Mouse (Mus musculus): ENCODE data around the gene C2cd4b. TPM values are rescaled to one million over a fixed set of nuclear protein-coding genes. Genes with fewer than 3 reads are reported as not detected.

Gene C2cd4b
- polyA plus RNA-seq (2012; rRNA removed), result 2.8 and 4.5 TPM in 2 replicates

DNA sequence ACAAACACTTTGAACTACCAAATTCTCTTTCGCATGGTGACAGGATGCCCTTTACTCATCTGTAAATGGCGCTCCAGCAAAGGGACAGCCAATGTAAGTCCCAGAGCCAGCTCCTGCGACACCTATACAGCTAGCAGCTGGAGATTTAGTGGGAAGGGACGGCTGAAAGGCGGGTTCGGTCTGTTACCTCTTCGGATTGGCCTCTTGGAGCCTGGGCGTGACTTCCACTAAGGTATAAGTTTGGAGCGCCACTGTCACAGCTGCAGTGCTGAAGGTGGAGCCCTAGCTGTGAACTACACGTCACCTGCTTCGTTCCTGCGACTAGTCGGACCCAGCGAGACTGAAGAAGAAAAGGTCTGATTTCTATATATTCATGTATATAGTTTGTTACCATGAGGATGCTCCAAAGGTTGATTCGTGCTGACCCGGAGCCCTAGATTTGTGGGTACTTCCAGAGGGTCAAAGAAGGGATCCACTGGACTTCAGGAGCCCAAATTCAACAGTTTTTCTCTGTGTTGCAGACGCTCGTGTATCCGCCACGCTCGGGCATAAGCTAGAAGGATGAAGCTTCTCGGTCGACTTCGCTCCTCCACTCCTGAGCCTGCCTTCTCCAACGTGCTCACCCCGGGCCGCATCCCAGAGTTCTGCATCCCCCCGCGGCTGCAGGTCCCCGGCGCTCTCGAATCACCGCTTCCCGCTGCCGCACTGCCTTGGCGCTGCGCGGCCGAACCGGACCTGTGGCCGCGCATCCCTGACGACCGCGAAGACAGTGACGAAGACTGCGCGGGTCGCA is at the start of gene C2cd4b:
Gene C2cd4b (plus strand): TSS at position 275 of the 793 bp plus-strand sequence.
- H3K4me3 ChIP-seq (ENCODE audit: insufficient read depth, low read length), result peak within 1 kb of the TSS; percentile 34
- no peaks in the 10 kb centered on the region; the same call in 1 of the 2 replicates for H3K4me1 ChIP-seq (ENCODE audit: control insufficient read depth, insufficient read depth, low read length)
- H3K27ac ChIP-seq (ENCODE audit: insufficient read depth, low read length), result peak within 1 kb of the TSS; percentile 96
- TF ChIP-seq POLR2A (IDR thresholded peaks at IDR 0.05; ENCODE audit: extremely low read depth, insufficient read depth, low read length), result peak; percentile 98
- TF ChIP-seq CTCF (IDR thresholded peaks at IDR 0.05; ENCODE audit: extremely low read depth, insufficient read depth, low read length), result no peak

DNA sequence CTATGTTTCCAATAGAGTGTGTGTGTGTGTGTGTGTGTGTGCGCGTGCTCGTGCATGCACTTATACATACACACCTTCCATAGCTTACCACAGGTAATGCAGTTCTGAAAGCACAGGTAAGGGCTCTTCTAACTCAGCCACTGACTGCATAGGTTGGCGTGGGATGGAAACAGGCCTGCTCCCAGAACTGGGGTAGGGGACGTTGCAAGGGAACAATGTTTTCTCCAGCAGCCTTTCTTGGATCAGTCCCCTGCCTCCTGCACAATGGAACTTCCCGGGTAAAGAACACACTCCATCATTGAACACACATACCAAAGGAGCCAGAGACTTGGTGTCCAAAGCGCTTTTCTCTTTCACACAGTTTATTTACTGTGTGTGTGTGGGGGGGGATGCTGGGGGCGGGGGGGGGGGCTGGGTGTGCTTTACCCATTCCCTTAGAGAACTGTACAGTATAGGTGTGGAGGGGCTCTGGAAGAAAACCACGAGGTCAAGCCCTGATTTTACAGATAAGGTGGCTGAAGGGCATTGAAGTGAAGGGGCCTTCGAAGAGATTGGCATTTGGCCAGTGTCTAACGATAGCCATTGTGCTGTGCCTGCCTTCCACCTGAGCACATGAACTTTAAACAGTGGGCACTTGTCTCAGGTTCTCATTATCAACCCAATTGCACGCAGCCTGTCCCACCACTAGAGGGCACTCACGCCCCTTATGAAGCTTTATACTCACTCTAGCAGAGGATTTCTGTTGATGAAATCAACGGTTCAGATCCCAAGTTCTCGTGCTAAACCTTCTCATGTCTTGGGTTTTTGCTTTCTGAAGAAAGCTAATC is 48.0 kb upstream of the C2cd4b start:
- TF ChIP-seq POLR2A (IDR thresholded peaks at IDR 0.05; ENCODE audit: extremely low read depth, insufficient read depth, low read length), result no peak
- TF ChIP-seq CTCF (IDR thresholded peaks at IDR 0.05; ENCODE audit: extremely low read depth, insufficient read depth, low read length), result peak; percentile 95
- no peaks in the 10 kb centered on the region for H3K4me1 ChIP-seq (ENCODE audit: control insufficient read depth, insufficient read depth, low read length)
- H3K27ac ChIP-seq (ENCODE audit: insufficient read depth, low read length), result no peak overlapping the region
- no peak overlapping the region for H3K4me3 ChIP-seq (ENCODE audit: insufficient read depth, low read length)

DNA sequence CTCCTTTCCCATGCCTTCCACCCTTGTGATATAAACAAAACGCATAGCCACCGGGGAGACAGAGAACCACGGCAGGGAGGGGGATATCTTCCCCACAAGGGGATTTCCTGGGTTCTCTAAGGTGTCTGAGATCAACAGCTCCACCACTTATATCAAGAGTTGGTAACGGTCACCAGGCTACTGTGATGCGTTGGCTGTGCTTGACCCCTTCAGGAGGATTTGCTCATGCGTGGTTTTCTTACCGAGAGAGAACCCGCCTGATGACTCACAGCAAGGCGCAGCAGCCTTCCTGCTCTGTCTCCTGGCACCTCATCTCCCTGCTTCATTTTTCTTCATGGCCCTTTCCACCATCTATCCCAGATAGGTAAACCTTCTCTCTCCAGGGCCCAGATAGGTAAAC is 47.1 kb upstream of the C2cd4b start:
- Histone ChIP-seq H3K4me3 (ENCODE audit: insufficient read depth, low read length) (no peak overlapping the region), H3K4me1 (ENCODE audit: control insufficient read depth, insufficient read depth, low read length) (no peaks in the 10 kb centered on the region), H3K27ac (ENCODE audit: insufficient read depth, low read length) (no peak overlapping the region)
- TF ChIP-seq POLR2A (IDR thresholded peaks at IDR 0.05; ENCODE audit: extremely low read depth, insufficient read depth, low read length) (no peak), CTCF (IDR thresholded peaks at IDR 0.05; ENCODE audit: extremely low read depth, insufficient read depth, low read length) (no peak)

DNA sequence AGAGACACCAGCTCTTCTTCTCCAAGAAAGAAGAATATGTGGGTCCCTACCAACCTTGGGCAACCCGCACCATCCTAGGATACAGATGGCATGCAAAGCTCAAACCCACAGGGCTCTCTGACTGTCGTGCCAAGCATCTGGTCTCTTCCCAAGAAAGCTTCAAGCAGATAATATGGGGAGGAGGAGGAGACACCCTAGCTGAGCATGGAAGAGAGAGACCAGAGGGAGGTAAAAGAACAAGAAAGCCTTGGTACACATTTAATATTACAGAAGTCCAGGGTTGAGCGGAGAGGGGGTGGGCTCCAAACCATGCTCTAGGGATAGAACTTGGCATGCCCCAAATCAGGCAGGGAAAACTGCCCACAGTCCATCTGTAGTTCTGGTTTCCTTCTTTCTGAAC is 42.2 kb upstream of the C2cd4b start:
- TF ChIP-seq POLR2A (IDR thresholded peaks at IDR 0.05; ENCODE audit: extremely low read depth, insufficient read depth, low read length) (no peak), CTCF (IDR thresholded peaks at IDR 0.05; ENCODE audit: extremely low read depth, insufficient read depth, low read length) (no peak)
- peaks cover 4% of the 10 kb centered on the region; the same call in 1 of the 2 replicates for H3K4me1 ChIP-seq (ENCODE audit: control insufficient read depth, insufficient read depth, low read length)
- no peak overlapping the region for H3K27ac ChIP-seq (ENCODE audit: insufficient read depth, low read length)
- no peak overlapping the region for H3K4me3 ChIP-seq (ENCODE audit: insufficient read depth, low read length)

DNA sequence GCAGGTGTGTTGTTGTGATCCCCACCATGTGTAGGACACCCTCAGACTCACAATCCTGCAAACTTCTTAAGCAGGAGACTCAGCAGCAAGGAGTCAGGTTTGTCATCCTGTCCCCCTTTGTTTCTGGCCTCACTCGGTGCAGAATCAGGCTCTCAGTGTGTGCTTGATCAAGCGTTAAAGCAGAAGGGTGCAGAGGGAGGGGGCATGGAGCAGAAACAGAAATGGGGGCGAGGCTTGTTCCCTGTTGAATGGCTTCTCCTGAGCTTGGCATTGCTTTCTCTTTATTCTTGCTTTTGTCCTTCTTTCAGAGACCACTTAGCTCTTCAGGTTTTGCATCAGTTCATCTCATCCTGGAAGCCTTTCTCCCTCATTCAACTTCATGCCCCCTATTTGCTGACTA is 40.6 kb upstream of the C2cd4b start:
- Histone ChIP-seq H3K27ac (ENCODE audit: insufficient read depth, low read length) (no peak overlapping the region), H3K4me1 (ENCODE audit: control insufficient read depth, insufficient read depth, low read length) (peaks cover 4% of the 10 kb centered on the region; the same call in 1 of the 2 replicates), H3K4me3 (ENCODE audit: insufficient read depth, low read length) (no peak overlapping the region)
- TF ChIP-seq CTCF (IDR thresholded peaks at IDR 0.05; ENCODE audit: extremely low read depth, insufficient read depth, low read length), result no peak
- no peak for TF ChIP-seq POLR2A (IDR thresholded peaks at IDR 0.05; ENCODE audit: extremely low read depth, insufficient read depth, low read length)

DNA sequence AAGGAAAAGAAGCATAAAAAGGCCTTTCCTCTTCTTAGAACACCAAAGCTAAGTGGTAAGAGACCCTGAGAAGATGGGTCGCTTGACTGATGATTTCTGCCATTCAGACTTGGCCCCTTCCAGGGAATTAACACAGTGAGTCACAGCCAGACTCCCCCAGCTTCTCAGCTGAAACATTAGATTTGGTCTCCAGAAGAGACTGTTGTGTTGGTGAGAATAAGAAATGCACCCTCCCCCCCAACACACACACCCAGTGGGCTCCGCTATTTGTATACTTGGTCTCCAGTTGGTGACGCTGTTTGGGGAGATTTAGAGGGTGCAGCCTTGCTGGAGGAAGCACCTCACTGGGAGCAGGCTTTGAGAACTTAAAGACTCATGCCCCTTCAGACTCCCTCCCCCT is 39.1 kb upstream of the C2cd4b start:
- no peak overlapping the region for H3K4me3 ChIP-seq (ENCODE audit: insufficient read depth, low read length)
- H3K27ac ChIP-seq (ENCODE audit: insufficient read depth, low read length), result no peak overlapping the region
- H3K4me1 ChIP-seq (ENCODE audit: control insufficient read depth, insufficient read depth, low read length), result peaks cover 4% of the 10 kb centered on the region; the same call in 1 of the 2 replicates
- TF ChIP-seq CTCF (IDR thresholded peaks at IDR 0.05; ENCODE audit: extremely low read depth, insufficient read depth, low read length) (no peak), POLR2A (IDR thresholded peaks at IDR 0.05; ENCODE audit: extremely low read depth, insufficient read depth, low read length) (no peak)

DNA sequence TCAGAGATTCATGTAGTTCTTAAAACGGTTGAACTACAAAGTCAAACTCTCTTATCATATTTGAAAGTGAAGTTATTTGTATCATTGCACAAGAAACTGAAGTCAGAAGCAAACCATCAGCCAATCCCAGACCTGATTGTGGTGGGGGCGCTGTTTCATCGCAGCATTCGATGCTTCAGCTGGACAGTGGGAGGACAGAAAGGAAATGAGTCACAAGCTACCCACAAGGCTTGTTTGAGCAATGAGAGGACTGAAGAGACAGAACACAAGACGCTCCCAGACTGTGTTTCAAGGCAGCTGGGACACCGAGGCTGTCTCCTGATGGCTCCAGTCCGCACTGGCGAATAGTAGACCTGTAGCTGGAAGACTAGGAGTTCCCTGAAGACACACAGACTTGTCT is 36.9 kb upstream of the C2cd4b start:
- no peak overlapping the region for H3K27ac ChIP-seq (ENCODE audit: insufficient read depth, low read length)
- H3K4me1 ChIP-seq (ENCODE audit: control insufficient read depth, insufficient read depth, low read length), result peaks cover 4% of the 10 kb centered on the region; the same call in 1 of the 2 replicates
- TF ChIP-seq CTCF (IDR thresholded peaks at IDR 0.05; ENCODE audit: extremely low read depth, insufficient read depth, low read length) (0 out of 2 replicates have a peak, but pooled peaks have one; percentile 5), POLR2A (IDR thresholded peaks at IDR 0.05; ENCODE audit: extremely low read depth, insufficient read depth, low read length) (no peak)
- no peak overlapping the region for H3K4me3 ChIP-seq (ENCODE audit: insufficient read depth, low read length)

DNA sequence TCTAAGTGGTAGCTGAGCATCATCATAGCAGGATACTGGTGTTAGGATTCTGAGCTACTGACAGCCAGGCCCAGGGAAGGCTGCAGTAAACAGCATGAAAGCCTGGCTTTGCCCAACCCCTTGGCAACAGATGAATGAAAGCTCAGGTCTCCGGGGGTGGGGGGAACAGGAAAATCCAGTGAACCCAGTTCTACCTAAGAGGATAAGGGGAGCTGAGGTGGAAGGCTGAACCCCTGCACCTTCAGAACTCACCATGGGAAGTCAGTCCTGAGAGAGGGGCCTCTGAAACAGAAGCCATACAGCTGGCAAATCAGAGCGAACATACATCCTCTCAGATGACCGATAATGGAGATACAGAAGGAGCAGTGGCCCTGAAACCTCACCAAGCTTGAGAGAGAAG is 34.0 kb upstream of the C2cd4b start:
- Histone ChIP-seq H3K4me1 (ENCODE audit: control insufficient read depth, insufficient read depth, low read length) (no peaks in the 10 kb centered on the region), H3K27ac (ENCODE audit: insufficient read depth, low read length) (no peak overlapping the region), H3K4me3 (ENCODE audit: insufficient read depth, low read length) (no peak overlapping the region)
- TF ChIP-seq POLR2A (IDR thresholded peaks at IDR 0.05; ENCODE audit: extremely low read depth, insufficient read depth, low read length), result no peak
- no peak for TF ChIP-seq CTCF (IDR thresholded peaks at IDR 0.05; ENCODE audit: extremely low read depth, insufficient read depth, low read length)

DNA sequence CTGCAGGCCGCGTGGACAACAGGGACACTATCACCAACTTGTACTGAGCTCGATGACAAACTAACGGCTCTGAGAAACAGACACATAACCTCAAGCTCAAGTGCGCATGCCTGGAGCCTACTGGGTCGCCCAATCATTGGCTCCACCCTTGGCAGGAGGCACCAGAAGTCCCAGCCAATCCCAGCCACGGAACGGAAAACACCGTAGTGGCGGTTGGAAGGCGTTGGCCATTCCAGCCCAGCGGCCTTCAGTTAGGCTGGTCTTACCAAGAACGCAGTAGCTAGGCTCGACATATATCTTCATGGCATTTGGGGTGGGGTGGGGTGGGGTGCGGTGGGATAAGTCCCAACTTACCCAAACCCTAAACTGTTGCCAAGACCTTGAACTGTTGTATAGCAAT is 25.5 kb upstream of the C2cd4b start:
- TF ChIP-seq CTCF (IDR thresholded peaks at IDR 0.05; ENCODE audit: extremely low read depth, insufficient read depth, low read length) (no peak), POLR2A (IDR thresholded peaks at IDR 0.05; ENCODE audit: extremely low read depth, insufficient read depth, low read length) (no peak)
- H3K27ac ChIP-seq (ENCODE audit: insufficient read depth, low read length), result no peak overlapping the region
- no peaks in the 10 kb centered on the region for H3K4me1 ChIP-seq (ENCODE audit: control insufficient read depth, insufficient read depth, low read length)
- no peak overlapping the region for H3K4me3 ChIP-seq (ENCODE audit: insufficient read depth, low read length)

All from cortical plate, adult 2 months (tissue).